Mouse (Mus musculus): ENCODE measurements around the gene Zfp119b. TPM values are rescaled to one million over a fixed set of nuclear protein-coding genes. Genes with fewer than 3 reads are reported as not detected.
"Not testable (repeated sequence)": the region's sequence is repeated elsewhere in the genome, so short reads cannot be mapped to it uniquely, and the experiment has no call there.

Zfp119b gene
- polyA plus RNA-seq, 1 experiment from 2014 or later = 6.4 TPM

DNA sequence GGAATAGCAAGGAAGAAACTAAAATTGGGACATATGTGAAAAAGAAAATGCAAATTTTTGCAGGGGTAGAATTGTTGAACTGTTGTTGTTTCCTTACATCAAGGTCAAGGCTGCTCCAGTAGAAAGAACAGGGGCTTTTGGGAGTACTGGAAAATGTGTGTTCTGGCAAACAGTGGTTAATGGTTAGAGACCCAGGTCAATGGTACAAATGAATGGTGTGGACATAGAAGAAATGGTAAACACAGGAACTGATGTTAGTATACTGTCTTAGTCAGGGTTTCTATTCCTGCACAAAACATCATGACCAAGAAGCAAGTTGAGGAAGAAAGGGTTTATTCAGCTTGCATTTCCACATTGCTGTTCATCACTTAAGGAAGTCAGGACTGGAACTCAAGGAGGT lies 42.6 kb downstream of the Zfp119b start:
- H3K27ac ChIP-seq = no peak overlapping the region
- no peaks in the 10 kb centered on the region for H3K36me3 ChIP-seq (replicated peaks)
- no peaks in the 10 kb centered on the region for H3K9me3 ChIP-seq
- no peaks in the 10 kb centered on the region for H3K4me1 ChIP-seq
- H3K4me3 ChIP-seq = no peak overlapping the region
- no peak for DNase-seq (ENCODE audit: extremely low spot score, low spot score)
- no peaks in the 10 kb centered on the region for H3K27me3 ChIP-seq (ENCODE audit: poor library complexity, severe bottlenecking)

- no peaks in the 10 kb centered on the region for H3K36me3 ChIP-seq (replicated peaks)
- no peaks in the 10 kb centered on the region for H3K27me3 ChIP-seq (ENCODE audit: poor library complexity, severe bottlenecking)
- no peak for DNase-seq (ENCODE audit: extremely low spot score, low spot score)
- H3K4me3 ChIP-seq = no peak overlapping the region
- peaks cover under 1% of the 10 kb centered on the region; the same call in 1 of the 2 replicates for H3K9me3 ChIP-seq
- WGBS = 78% methylated on average over 6 of the region's 6 CpGs
- H3K27ac ChIP-seq = no peak overlapping the region
- H3K4me1 ChIP-seq = no peaks in the 10 kb centered on the region
These were observed 45.2 kb downstream of the Zfp119b start for GRCm38 (mm10) chr17:55904131-55904530.

DNA sequence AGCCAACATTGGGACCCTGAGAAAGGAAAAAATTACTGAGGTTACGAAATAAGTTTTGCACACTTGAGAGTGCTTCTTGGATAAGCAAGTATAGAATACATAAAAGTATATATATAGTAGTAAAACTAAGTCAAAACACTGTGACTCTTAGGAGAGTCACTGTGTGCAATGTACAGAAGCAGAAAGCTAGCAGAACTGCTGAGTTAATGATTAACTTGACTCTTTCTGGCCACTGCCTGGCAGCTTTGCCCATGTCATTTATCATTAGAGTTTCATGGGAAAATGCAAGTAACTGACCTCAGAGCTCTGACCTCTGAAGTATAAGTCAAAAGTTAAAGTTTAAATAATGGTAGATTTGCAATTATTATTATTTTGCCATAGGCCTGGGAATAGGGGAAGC lies 45.6 kb downstream of the Zfp119b start:
- Histone ChIP-seq H3K27ac (no peak overlapping the region), H3K4me1 (no peaks in the 10 kb centered on the region), H3K27me3 (ENCODE audit: poor library complexity, severe bottlenecking) (no peaks in the 10 kb centered on the region), H3K36me3 (replicated peaks) (peaks cover 4% of the 10 kb centered on the region), H3K9me3 (peaks cover 4% of the 10 kb centered on the region; the same call in 1 of the 2 replicates), H3K4me3 (no peak overlapping the region)
- DNase-seq (ENCODE audit: extremely low spot score, low spot score) = no peak
- 90% methylated on average over 1 of the region's 1 CpGs for WGBS

DNA sequence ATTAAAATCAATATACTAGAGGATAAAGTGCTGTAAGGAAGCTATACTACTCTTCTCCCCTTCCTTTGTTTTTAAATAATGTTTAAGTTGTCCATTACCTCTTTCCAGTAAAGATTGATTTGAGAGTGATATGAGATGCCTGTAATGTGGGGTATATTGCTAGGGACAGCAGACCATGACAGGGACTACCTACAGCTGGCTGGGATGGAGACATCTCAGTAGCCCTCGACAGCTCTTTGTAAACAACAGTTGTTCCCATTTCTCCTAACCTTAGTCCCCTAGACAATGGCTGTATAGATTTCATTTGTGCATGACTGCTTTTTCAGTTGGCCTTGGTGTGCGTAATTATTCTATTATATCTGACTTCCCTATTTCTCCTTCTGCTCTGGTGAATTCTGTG lies 46.2 kb downstream of the Zfp119b start:
- peaks cover 10% of the 10 kb centered on the region for H3K9me3 ChIP-seq
- no peak overlapping the region for H3K27ac ChIP-seq
- no peak overlapping the region for H3K4me3 ChIP-seq
- no peak for DNase-seq (ENCODE audit: extremely low spot score, low spot score)
- H3K4me1 ChIP-seq = no peaks in the 10 kb centered on the region
- WGBS = 71% methylated on average over 2 of the region's 2 CpGs
- peaks cover 10% of the 10 kb centered on the region for H3K36me3 ChIP-seq (replicated peaks)
- no peaks in the 10 kb centered on the region for H3K27me3 ChIP-seq (ENCODE audit: poor library complexity, severe bottlenecking)

GRCm38 (mm10) chr17:55892406-55892955 lies 56.8 kb downstream of the Zfp119b start:
- WGBS = 20% methylated on average over 7 of the region's 8 CpGs
- Histone ChIP-seq H3K4me1 (peaks cover 12% of the 10 kb centered on the region), H3K36me3 (replicated peaks) (peaks cover 21% of the 10 kb centered on the region), H3K4me3 (peak overlapping the region; percentile 56), H3K27ac (peak overlapping the region; percentile 66)
- DNase-seq (ENCODE audit: extremely low spot score, low spot score); H3K9me3 ChIP-seq; H3K27me3 ChIP-seq (ENCODE audit: poor library complexity, severe bottlenecking): not testable (repeated sequence)

Other genes starting within 250 kb of the Zfp119b start
- gene Pot1b, start 236.9 kb downstream of the Zfp119b start, polyA plus RNA-seq (2016; fragmentation: Nextera tagmentation; extraction: Ambion mirVana) = 11.8 and 12.3 TPM in 2 replicates
- gene Adgre4, start 199.5 kb downstream of the Zfp119b start, polyA plus RNA-seq (2016; fragmentation: Nextera tagmentation; extraction: Ambion mirVana) = 0.16 TPM in 1 of 2 replicates, not detected in the other
- gene Zfp119a, start 70.6 kb downstream of the Zfp119b start, polyA plus RNA-seq (2016; fragmentation: Nextera tagmentation; extraction: Ambion mirVana) = 9.1 and 10.5 TPM in 2 replicates
- 12.9 and 15.3 TPM in 2 replicates for gene Zfp959, start 57.4 kb downstream of the Zfp119b start, polyA plus RNA-seq (2016; fragmentation: Nextera tagmentation; extraction: Ambion mirVana)
- 1.4 and 1.9 TPM in 2 replicates for gene Ebi3, start 3.1 kb upstream of the Zfp119b start, polyA plus RNA-seq (2016; fragmentation: Nextera tagmentation; extraction: Ambion mirVana)
- 29.2 and 30.4 TPM in 2 replicates for gene Yju2, start 9.6 kb upstream of the Zfp119b start, polyA plus RNA-seq (2016; fragmentation: Nextera tagmentation; extraction: Ambion mirVana)
- gene Shd, start 21.0 kb upstream of the Zfp119b start, polyA plus RNA-seq (2016; fragmentation: Nextera tagmentation; extraction: Ambion mirVana) = 42.1 and 50.3 TPM in 2 replicates
- 74.4 and 80.9 TPM in 2 replicates for gene Fsd1, start 37.0 kb upstream of the Zfp119b start, polyA plus RNA-seq (2016; fragmentation: Nextera tagmentation; extraction: Ambion mirVana)
- 5.6 and 7.4 TPM in 2 replicates for gene Stap2, start 56.1 kb upstream of the Zfp119b start, polyA plus RNA-seq (2016; fragmentation: Nextera tagmentation; extraction: Ambion mirVana)
- gene Mpnd, start 56.2 kb upstream of the Zfp119b start, polyA plus RNA-seq (2016; fragmentation: Nextera tagmentation; extraction: Ambion mirVana) = 105 and 114 TPM in 2 replicates
- gene Sh3gl1, start 87.1 kb upstream of the Zfp119b start, polyA plus RNA-seq (2016; fragmentation: Nextera tagmentation; extraction: Ambion mirVana) = 152 and 157 TPM in 2 replicates
- 53.9 and 54.7 TPM in 2 replicates for gene Chaf1a, start 90.9 kb upstream of the Zfp119b start, polyA plus RNA-seq (2016; fragmentation: Nextera tagmentation; extraction: Ambion mirVana)
- gene Ubxn6, start 125.5 kb upstream of the Zfp119b start, polyA plus RNA-seq (2016; fragmentation: Nextera tagmentation; extraction: Ambion mirVana) = 30.2 and 32.4 TPM in 2 replicates
- gene Hdgfl2, start 130.1 kb upstream of the Zfp119b start, polyA plus RNA-seq (2016; fragmentation: Nextera tagmentation; extraction: Ambion mirVana) = 188 and 200 TPM in 2 replicates
- gene Plin4, start 160.3 kb upstream of the Zfp119b start, polyA plus RNA-seq (2016; fragmentation: Nextera tagmentation; extraction: Ambion mirVana) = 0.05 and 0.09 TPM in 2 replicates
- 0.25 and 0.33 TPM in 2 replicates for gene Plin5, start 168.1 kb upstream of the Zfp119b start, polyA plus RNA-seq (2016; fragmentation: Nextera tagmentation; extraction: Ambion mirVana)
- not detected in 2 replicates for gene Lrg1, start 172.5 kb upstream of the Zfp119b start, polyA plus RNA-seq (2016; fragmentation: Nextera tagmentation; extraction: Ambion mirVana)
- gene Sema6b, start 190.8 kb upstream of the Zfp119b start, polyA plus RNA-seq (2016; fragmentation: Nextera tagmentation; extraction: Ambion mirVana) = 0.44 and 0.67 TPM in 2 replicates
- 7.4 and 8.1 TPM in 2 replicates for gene Tnfaip8l1, start 213.0 kb upstream of the Zfp119b start, polyA plus RNA-seq (2016; fragmentation: Nextera tagmentation; extraction: Ambion mirVana)
- 75.5 and 78.5 TPM in 2 replicates for gene Mydgf, start 234.4 kb upstream of the Zfp119b start, polyA plus RNA-seq (2016; fragmentation: Nextera tagmentation; extraction: Ambion mirVana)

Measured in forebrain, embryonic 10.5 days (tissue).